Mouse (Mus musculus) MEL (cell line): ENCODE results near the gene Eif4e3. TPM values are rescaled to one million over a fixed set of nuclear protein-coding genes. Genes with fewer than 3 reads are reported as not detected.

ENCODE experiments used
- DNase-seq: peaks from one replicate; pipeline ENCODE4 v3.0.0; 2011; ENCODE audit warnings: low read depth, low spot score
- H3K27ac ChIP-seq: 2 replicates; pipeline ENCODE4 v1.5.1; 2012; ENCODE audit warnings: low read depth, mild to moderate bottlenecking, control low read depth, low read length, moderate library complexity; ENCODE audit not compliant: control insufficient read depth
- H3K27me3 ChIP-seq, 2 experiments: fragments of 150-350 bp in 1 of 2; sonication (generic) in 1 of 2; 2 replicates each; pipeline ENCODE4 v1.6.1; 2012; ENCODE audit warnings: low read length in 2 of 2, mild to moderate bottlenecking in 2 of 2, improper control_type of control experiment in 1 of 2, moderate library complexity in 1 of 2; ENCODE audit not compliant: insufficient read depth in 2 of 2, control insufficient read depth in 1 of 2
- H3K36me3 ChIP-seq, 2 experiments: 2 replicates each; pipeline ENCODE4 v1.6.1; 2012 to 2014; ENCODE audit warnings: low read length in 2 of 2, improper control_type of control experiment in 1 of 2, inconsistent platforms in 1 of 2, mild to moderate bottlenecking in 1 of 2; ENCODE audit not compliant: insufficient read depth in 2 of 2, control insufficient read depth in 1 of 2
- H3K4me1 ChIP-seq, 2 experiments: fragments of 150-350 bp in 1 of 2; sonication (generic) in 1 of 2; 2 replicates each; pipeline ENCODE4 v1.6.1; 2012; ENCODE audit warnings: low read length in 2 of 2, improper control_type of control experiment in 1 of 2, mild to moderate bottlenecking in 1 of 2; ENCODE audit not compliant: insufficient read depth in 2 of 2, control insufficient read depth in 1 of 2
- H3K4me3 ChIP-seq, 2 experiments: fragments of 150-350 bp in 1 of 2; sonication (generic) in 1 of 2; 2 replicates each; pipeline ENCODE4 v1.5.1; 2012; ENCODE audit warnings: low read depth in 2 of 2, low read length in 2 of 2, mild to moderate bottlenecking in 2 of 2, moderate library complexity in 2 of 2, control low read depth in 1 of 2, improper control_type of control experiment in 1 of 2; ENCODE audit not compliant: control insufficient read depth in 1 of 2, insufficient read depth in 1 of 2
- H3K79me2 ChIP-seq: 2 replicates; pipeline ENCODE4 v1.6.1; 2012; ENCODE audit warnings: mild to moderate bottlenecking, low read length, moderate library complexity; ENCODE audit not compliant: control insufficient read depth, poor library complexity, insufficient read depth
- H3K9ac ChIP-seq: 2 replicates; pipeline ENCODE4 v1.6.1; 2012; ENCODE audit warnings: low read depth, mild to moderate bottlenecking, control low read depth, low read length, moderate library complexity; ENCODE audit not compliant: control insufficient read depth, poor library complexity, severe bottlenecking
- H3K9me3 ChIP-seq: fragments of 150-350 bp; sonication (generic); replicated peaks from 2 replicates; pipeline ENCODE4 v1.6.1; 2012; ENCODE audit warnings: mild to moderate bottlenecking, low read length, improper control_type of control experiment, moderate library complexity; ENCODE audit not compliant: insufficient read depth
- CTCF ChIP-seq, 3 experiments: IDR thresholded peaks in 2 of 3; conservative IDR thresholded peaks in 1 of 3; 2 replicates each; pipeline ENCODE4 v1.5.1; 2011 to 2012; ENCODE audit warnings: low read length in 3 of 3, low read depth in 2 of 3, mild to moderate bottlenecking in 2 of 3, improper control_type of control experiment in 1 of 3, inconsistent platforms in 1 of 3, mixed read lengths in 1 of 3, moderate library complexity in 1 of 3; ENCODE audit not compliant: control insufficient read depth in 1 of 3, insufficient read depth in 1 of 3, poor library complexity in 1 of 3, severe bottlenecking in 1 of 3
- ELF1 ChIP-seq: IDR thresholded peaks from 2 replicates; pipeline ENCODE4 v1.6.1; 2014; ENCODE audit warnings: low read depth, mild to moderate bottlenecking, inconsistent platforms, low read length, improper control_type of control experiment, moderate library complexity
- GABPA ChIP-seq: IDR thresholded peaks from 2 replicates; pipeline ENCODE4 v1.6.1; 2012; ENCODE audit warnings: low read depth, mild to moderate bottlenecking, inconsistent platforms, low read length, improper control_type of control experiment, moderate library complexity
- GATA1 ChIP-seq: IDR thresholded peaks from 2 replicates; pipeline ENCODE4 v1.6.1; 2011; ENCODE audit warnings: low read depth, low read length, improper control_type of control experiment
- HCFC1 ChIP-seq: IDR thresholded peaks from 2 replicates; pipeline ENCODE4 v1.6.1; 2012; ENCODE audit warnings: low read depth, mild to moderate bottlenecking, inconsistent platforms, low read length, improper control_type of control experiment, moderate library complexity
- JUND ChIP-seq: IDR thresholded peaks from 2 replicates; pipeline ENCODE4 v1.6.1; 2011; ENCODE audit warnings: low read depth, mild to moderate bottlenecking, improper control_type of control experiment, low read length
- MXI1 ChIP-seq: IDR thresholded peaks from 2 replicates; pipeline ENCODE4 v1.6.1; 2011; ENCODE audit warnings: mild to moderate bottlenecking, low read depth, low read length, improper control_type of control experiment
- NELFE ChIP-seq: IDR thresholded peaks from 2 replicates; pipeline ENCODE4 v1.6.1; 2011; ENCODE audit warnings: low read depth, low read length, improper control_type of control experiment
- NRF1 ChIP-seq: IDR thresholded peaks from 2 replicates; pipeline ENCODE4 v1.6.1; 2014; ENCODE audit warnings: low read depth, mild to moderate bottlenecking, inconsistent platforms, low read length, improper control_type of control experiment, moderate library complexity; ENCODE audit not compliant: poor library complexity, insufficient read depth, severe bottlenecking
- POLR2AphosphoS5 ChIP-seq: IDR thresholded peaks from 2 replicates; pipeline ENCODE4 v1.6.1; 2012; ENCODE audit warnings: low read depth, borderline replicate concordance, mild to moderate bottlenecking, inconsistent platforms, low read length, moderate library complexity, mixed read lengths
- RAD21 ChIP-seq: IDR thresholded peaks from 2 replicates; pipeline ENCODE4 v1.6.1; 2011; ENCODE audit warnings: mild to moderate bottlenecking, low read depth, low read length, improper control_type of control experiment
- SIN3A ChIP-seq: IDR thresholded peaks from 2 replicates; pipeline ENCODE4 v1.6.1; 2012; ENCODE audit warnings: low read length, improper control_type of control experiment, inconsistent platforms
- SMC3 ChIP-seq: IDR thresholded peaks from 2 replicates; pipeline ENCODE4 v1.6.1; 2011; ENCODE audit warnings: low read depth, low read length, improper control_type of control experiment
- TAL1 ChIP-seq: IDR thresholded peaks from 2 replicates; pipeline ENCODE4 v1.6.1; 2012; ENCODE audit warnings: mild to moderate bottlenecking, inconsistent platforms, low read length, moderate library complexity, mixed read lengths
- TCF12 ChIP-seq: IDR thresholded peaks from 2 replicates; pipeline ENCODE4 v1.6.1; 2014; ENCODE audit warnings: low read depth, mild to moderate bottlenecking, inconsistent platforms, low read length, improper control_type of control experiment, moderate library complexity
- UBTF ChIP-seq: IDR thresholded peaks from 2 replicates; pipeline ENCODE4 v1.6.1; 2012; ENCODE audit warnings: low read depth, mild to moderate bottlenecking, inconsistent platforms, low read length, improper control_type of control experiment, moderate library complexity, borderline replicate concordance; ENCODE audit not compliant: insufficient read depth
- USF1 ChIP-seq: IDR thresholded peaks from 2 replicates; pipeline ENCODE4 v1.6.1; 2014; ENCODE audit warnings: low read depth, mild to moderate bottlenecking, inconsistent platforms, low read length, improper control_type of control experiment, moderate library complexity
- ZC3H11A ChIP-seq: IDR thresholded peaks from 2 replicates; pipeline ENCODE4 v1.6.1; 2012; ENCODE audit warnings: low read depth, mild to moderate bottlenecking, inconsistent platforms, low read length, improper control_type of control experiment
- ZNF384 ChIP-seq: IDR thresholded peaks from 2 replicates; pipeline ENCODE4 v1.6.1; 2012; ENCODE audit warnings: low read depth, mild to moderate bottlenecking, inconsistent platforms, low read length, improper control_type of control experiment
- polyA plus RNA-seq, 2 experiments: library from polyadenylated mRNA; stranded (reverse) in 1 of 2; unstranded in 1 of 2; fragments of >175 nt in 1 of 2; fragments of >200 nt in 1 of 2; gene quantifications; 2 replicates each; pipeline versions ENCODE4 v1.2.1 to v1.2.4; 2012; ENCODE audit warnings: low replicate concordance in 2 of 2, low read depth in 1 of 2; ENCODE audit not compliant: insufficient read length in 2 of 2, insufficient read depth in 1 of 2, missing spikeins in 1 of 2
- total RNA-seq: library from RNA; depleted of rRNA; stranded (reverse); fragments of 300-350 nt; gene quantifications from 2 replicates; pipeline ENCODE4 v1.2.3, GENCODE M21; 2012

Eif4e3 gene
- total and polyA plus RNA-seq, 3 experiments = not detected

DNA sequence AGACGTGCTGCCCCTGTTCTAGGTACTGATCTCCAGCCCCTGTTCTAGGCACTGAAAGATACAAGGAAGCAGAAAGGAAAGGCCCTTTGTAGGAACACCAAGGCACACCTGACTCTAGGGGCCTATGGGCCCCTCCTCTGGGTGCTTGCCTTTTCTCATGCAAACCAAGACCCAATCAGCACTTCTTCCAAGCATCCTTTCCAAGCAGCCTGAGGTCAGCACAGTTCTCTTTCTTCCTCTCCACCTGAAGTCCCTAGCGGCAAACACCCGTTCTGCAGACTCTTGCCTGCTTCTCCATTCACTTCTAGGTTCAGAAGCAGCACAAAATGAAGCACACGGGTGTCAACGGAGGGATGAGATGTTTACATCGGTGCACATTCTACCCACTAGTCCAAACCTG, 48.6 kb upstream of the Eif4e3 start:
- H3K4me1 ChIP-seq = no peaks in the 10 kb centered on the region
- H3K27me3 ChIP-seq = no peaks in the 10 kb centered on the region
- no peak overlapping the region for H3K27ac ChIP-seq
- H3K36me3 ChIP-seq = no peaks in the 10 kb centered on the region
- H3K9ac ChIP-seq = no peak overlapping the region
- no peaks in the 10 kb centered on the region for H3K9me3 ChIP-seq
- H3K79me2 ChIP-seq = no peaks in the 10 kb centered on the region
- H3K4me3 ChIP-seq = no peak overlapping the region
- no peak for DNase-seq
- TF ChIP-seq GATA1 (no peak), GABPA (no peak), MXI1 (no peak), CTCF (IDR thresholded peaks at IDR 0.05 in 2 of 3, conservative IDR thresholded peaks at IDR 0.05 in 1 of 3; ENCODE audit: control insufficient read depth in 1 of 3, insufficient read depth in 1 of 3, low read depth in 2 of 3, low read length in 3 of 3, poor library complexity in 1 of 3, severe bottlenecking in 1 of 3) (no peak), UBTF (no peak), USF1 (no peak), TAL1 (no peak), JUND (no peak), ZC3H11A (no peak), HCFC1 (no peak), POLR2AphosphoS5 (no peak), RAD21 (no peak), SMC3 (no peak), ELF1 (no peak), TCF12 (no peak), NRF1 (no peak), ZNF384 (no peak)

DNA sequence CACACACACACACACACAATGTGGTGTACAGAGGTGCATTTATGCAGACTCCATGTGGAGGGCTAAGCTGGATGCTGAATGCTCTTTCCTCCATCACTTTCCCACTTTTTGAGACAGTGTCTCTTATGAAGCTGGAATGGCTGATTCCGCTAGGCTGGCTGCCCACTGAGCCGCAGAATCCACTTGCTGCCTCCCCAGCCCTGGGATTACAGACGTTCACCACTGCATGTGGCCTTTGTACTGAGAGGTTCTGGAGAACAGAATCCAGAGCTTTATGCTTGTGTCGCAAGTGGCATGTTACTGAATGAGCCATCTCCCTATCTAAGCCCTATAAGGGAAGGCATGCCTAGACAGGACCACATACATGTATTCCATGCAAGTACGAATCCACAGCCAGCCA, 46.7 kb upstream of the Eif4e3 start:
- Histone ChIP-seq H3K79me2 (no peaks in the 10 kb centered on the region), H3K27me3 (no peaks in the 10 kb centered on the region), H3K9me3 (no peaks in the 10 kb centered on the region), H3K27ac (no peak overlapping the region), H3K4me1 (no peaks in the 10 kb centered on the region), H3K4me3 (no peak overlapping the region), H3K9ac (no peak overlapping the region), H3K36me3 (no peaks in the 10 kb centered on the region)
- TF ChIP-seq HCFC1 = no peak
- no peak for TF ChIP-seq NELFE
- TF ChIP-seq SIN3A = no peak
- no peak for DNase-seq
